Mouse (Mus musculus): Measurements from ENCODE around the gene Ptges. TPM values are rescaled to one million over a fixed set of nuclear protein-coding genes. Genes with fewer than 3 reads are reported as not detected.

The Ptges gene
- 0.18 and 0.37 TPM in 2 replicates for polyA plus RNA-seq (2015; fragmentation: Nextera tagmentation; extraction: Ambion mirVana)

DNA sequence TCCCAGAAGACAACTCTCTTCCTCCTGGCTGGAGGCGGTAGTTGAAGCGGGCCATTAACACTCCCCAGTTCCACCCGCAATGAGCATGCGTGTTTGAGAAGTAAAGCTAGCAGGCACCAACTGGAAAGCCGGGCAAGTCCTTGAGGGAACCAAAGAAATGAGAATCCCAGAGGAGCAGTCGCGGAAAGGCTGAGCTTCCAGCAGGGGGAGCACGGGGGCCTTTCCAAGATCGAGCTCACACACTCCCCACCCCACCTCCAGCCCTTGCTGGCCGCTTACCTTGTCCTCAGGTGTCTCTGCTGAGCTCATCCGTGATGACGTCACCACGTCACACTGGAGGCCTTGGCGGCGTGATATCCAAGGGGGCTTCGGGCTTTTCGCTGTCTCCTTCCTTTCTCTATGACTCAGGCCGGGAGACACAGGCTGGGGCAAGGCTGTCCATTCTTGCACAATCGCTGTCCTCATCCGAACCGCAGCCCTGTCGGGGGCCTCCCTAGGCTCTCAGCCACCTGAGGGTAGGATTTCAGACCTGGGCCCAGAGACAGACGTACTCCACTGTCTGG lies at the start of gene Ptges:
Gene Ptges, minus strand, starts transcription at position 381 of the 563 bp plus-strand sequence.
- Histone ChIP-seq H3K4me1 (replicated peaks) (peaks cover 36% of the 10 kb centered on the region), H3K9ac (peak within 1 kb of the TSS; percentile 49), H3K9me3 (replicated peaks) (no peaks in the 10 kb centered on the region), H3K4me2 (peak within 1 kb of the TSS; percentile 71), H3K27ac (peak within 1 kb of the TSS; percentile 75), H3K36me3 (no peaks in the 10 kb centered on the region), H3K27me3 (0 out of 2 replicates have a peak, but pooled peaks cover 1% of the 10 kb centered on the region), H3K4me3 (replicated peaks) (peak within 1 kb of the TSS; percentile 48)
- 2% methylated on average over 23 of the region's 23 CpGs for WGBS (ENCODE audit: insufficient replicate concordance)
- ATAC-seq (ENCODE audit: low read depth) (peak; percentile 39), DNase-seq (peak; percentile 52)

DNA sequence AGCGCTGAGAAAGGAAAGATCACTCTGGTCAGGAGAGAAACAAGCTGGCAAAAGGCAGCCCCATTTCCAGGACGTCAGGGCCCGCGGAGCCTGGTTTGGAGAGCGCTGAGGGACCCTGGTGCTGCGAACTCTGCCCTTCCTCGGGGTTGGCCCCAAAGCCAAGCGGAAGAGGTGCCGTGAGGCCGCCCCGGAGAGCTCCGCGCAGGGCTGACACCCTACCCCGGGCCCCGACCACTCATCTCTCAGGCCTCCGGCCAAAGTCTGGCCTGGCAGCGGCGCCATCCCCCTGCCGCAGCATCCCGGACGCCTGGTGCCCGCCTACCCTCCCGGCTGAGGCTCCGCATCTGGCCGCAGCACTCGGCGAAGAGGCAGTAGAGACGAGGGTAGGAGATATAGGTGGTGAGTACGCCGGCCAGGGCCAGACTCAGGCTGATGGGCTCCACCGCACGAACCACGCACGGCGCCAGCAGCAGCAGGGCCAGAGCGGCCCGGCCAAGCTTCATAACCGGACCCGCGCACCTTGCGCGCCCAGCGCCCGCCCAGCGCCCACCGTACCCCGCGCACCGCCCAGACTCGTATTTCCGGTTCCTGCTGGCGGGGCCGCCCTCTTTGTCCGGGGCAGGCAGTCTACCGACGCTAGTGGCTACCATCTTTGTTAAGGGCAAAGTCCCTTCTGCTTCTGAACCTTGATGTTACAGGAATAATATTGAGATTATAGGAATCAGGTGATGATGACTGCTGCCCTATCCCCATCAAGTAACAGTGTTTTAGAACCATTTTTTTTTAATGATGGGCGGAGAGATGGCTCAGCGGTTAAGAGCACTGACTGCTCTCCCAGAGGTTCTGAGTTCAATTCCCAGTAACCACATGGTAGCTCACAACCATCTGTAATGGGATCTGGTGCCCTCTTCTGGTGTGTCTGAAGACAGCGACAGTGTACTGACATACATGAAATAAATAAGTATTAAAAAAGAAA lies 38.0 kb upstream of the Ptges start, which contains the start of gene Tor1a:
Gene Tor1a, minus strand, starts transcription at position 582 of the 976 bp plus-strand sequence.
- Histone ChIP-seq H3K36me3 (peaks cover 44% of the 10 kb centered on the region), H3K4me1 (replicated peaks) (peaks cover 46% of the 10 kb centered on the region), H3K9ac (peak within 1 kb of the TSS; percentile 96), H3K4me3 (replicated peaks) (peak within 1 kb of the TSS; percentile 94), H3K4me2 (peak within 1 kb of the TSS; percentile 77), H3K9me3 (replicated peaks) (no peaks in the 10 kb centered on the region), H3K27me3 (no peaks in the 10 kb centered on the region), H3K27ac (peak within 1 kb of the TSS; percentile 85)
- peak; percentile 83 for DNase-seq
- ATAC-seq (ENCODE audit: low read depth), result peak; percentile 91
- 3% methylated on average over 59 of the region's 59 CpGs for WGBS (ENCODE audit: insufficient replicate concordance)

DNA sequence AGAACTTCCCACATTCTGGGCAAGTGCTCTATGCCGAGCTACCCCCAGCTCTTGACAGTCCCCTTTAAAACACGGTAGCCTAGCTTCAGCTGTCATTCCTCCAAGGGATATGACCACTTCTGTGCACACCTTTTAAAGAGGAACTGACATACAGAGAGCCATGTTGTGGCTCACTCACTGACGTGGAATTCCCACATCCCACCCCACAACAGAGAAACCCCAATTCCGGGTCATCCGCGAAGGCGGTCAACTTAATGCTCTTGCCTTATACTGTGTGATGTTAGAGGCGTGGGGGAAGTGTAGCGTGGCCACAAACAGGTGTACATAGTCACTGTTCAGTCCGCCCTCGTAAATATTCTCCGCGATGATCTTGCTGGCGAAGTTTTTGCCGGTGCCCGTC lies 37.2 kb upstream of the Ptges start:
- H3K4me3 ChIP-seq (replicated peaks), result peak overlapping the region; percentile 94
- H3K36me3 ChIP-seq, result peaks cover 48% of the 10 kb centered on the region
- ATAC-seq (ENCODE audit: low read depth) (peak; percentile 38), DNase-seq (no peak)
- H3K4me2 ChIP-seq, result peak overlapping the region; percentile 77
- peak overlapping the region; percentile 96 for H3K9ac ChIP-seq
- H3K27ac ChIP-seq, result peak overlapping the region; percentile 85; the same call in 1 of the 2 replicates
- peaks cover 54% of the 10 kb centered on the region for H3K4me1 ChIP-seq (replicated peaks)
- H3K27me3 ChIP-seq, result no peaks in the 10 kb centered on the region
- 8% methylated on average over 16 of the region's 16 CpGs for WGBS (ENCODE audit: insufficient replicate concordance)
- H3K9me3 ChIP-seq (replicated peaks), result no peaks in the 10 kb centered on the region

DNA sequence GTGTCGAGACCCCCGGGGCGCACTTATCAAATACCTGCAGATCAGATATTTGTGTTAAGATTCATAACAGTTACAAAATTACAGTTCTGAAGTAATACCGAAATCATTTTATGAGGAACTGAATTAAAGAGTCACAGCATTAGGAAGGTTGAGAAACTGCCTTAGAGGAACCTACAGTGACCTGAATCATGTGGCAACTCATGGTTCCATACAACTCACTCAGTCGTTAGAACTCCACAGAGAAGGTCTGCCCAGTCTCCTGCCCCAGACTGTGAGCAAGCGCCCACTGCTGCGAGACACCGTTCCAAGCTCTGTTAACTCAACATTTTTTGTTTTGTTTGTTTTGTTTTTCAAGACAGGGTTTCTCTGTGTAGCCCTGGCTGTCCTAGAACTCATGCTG lies 36.0 kb upstream of the Ptges start:
- Histone ChIP-seq H3K36me3 (peaks cover 57% of the 10 kb centered on the region), H3K4me1 (replicated peaks) (peaks cover 57% of the 10 kb centered on the region), H3K4me2 (peak overlapping the region; percentile 77), H3K27me3 (no peaks in the 10 kb centered on the region), H3K4me3 (replicated peaks) (peak overlapping the region; percentile 94; the same call in 1 of the 2 replicates), H3K27ac (no peak overlapping the region), H3K9me3 (replicated peaks) (no peaks in the 10 kb centered on the region), H3K9ac (peak overlapping the region; percentile 96; the same call in 1 of the 2 replicates)
- WGBS (ENCODE audit: insufficient replicate concordance), result 83% methylated on average over 8 of the region's 8 CpGs
- DNase-seq, result no peak
- no peak for ATAC-seq (ENCODE audit: low read depth)

DNA sequence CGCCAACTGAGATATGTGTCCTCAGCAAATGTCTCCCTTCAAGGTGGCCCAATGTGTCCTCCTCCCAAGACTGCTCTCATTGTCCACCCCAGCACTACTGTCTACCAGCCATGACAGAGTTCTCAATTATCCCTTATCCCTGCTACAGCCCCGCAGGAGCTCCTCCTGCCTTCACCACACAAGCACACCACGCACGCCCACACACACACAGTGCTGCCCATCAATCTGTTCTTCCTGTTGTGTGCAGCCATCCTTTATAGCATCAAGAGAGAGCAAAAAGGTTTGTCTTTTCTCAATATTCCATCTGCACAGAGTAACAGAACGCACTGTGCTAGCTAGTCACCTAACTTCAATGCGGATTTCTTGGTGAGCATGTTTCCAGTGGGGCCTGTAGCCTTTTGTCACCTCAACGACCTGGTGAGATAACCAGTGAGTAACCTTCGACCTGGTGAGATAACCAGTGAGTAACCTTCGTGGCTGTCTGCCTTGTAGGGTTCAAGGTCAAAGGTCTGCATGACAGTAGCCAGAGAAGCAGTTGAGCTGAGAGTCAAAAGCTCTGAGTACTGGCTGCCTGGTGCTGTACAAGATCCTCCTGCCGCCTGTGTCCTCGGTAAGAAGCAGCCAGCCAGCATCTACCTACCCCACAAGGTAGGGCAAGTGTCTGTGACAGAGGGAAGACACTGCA lies 33.0 kb upstream of the Ptges start:
- H3K27ac ChIP-seq, result peak overlapping the region; percentile 43; the same call in 1 of the 2 replicates
- DNase-seq (no peak), ATAC-seq (ENCODE audit: low read depth) (no peak)
- H3K36me3 ChIP-seq, result peaks cover 86% of the 10 kb centered on the region
- H3K27me3 ChIP-seq, result no peaks in the 10 kb centered on the region
- H3K4me2 ChIP-seq, result no peak overlapping the region
- peaks cover 64% of the 10 kb centered on the region for H3K4me1 ChIP-seq (replicated peaks)
- H3K9ac ChIP-seq, result no peak overlapping the region
- no peak overlapping the region for H3K4me3 ChIP-seq (replicated peaks)
- H3K9me3 ChIP-seq (replicated peaks), result no peaks in the 10 kb centered on the region
- WGBS (ENCODE audit: insufficient replicate concordance), result 76% methylated on average over 11 of the region's 11 CpGs

DNA sequence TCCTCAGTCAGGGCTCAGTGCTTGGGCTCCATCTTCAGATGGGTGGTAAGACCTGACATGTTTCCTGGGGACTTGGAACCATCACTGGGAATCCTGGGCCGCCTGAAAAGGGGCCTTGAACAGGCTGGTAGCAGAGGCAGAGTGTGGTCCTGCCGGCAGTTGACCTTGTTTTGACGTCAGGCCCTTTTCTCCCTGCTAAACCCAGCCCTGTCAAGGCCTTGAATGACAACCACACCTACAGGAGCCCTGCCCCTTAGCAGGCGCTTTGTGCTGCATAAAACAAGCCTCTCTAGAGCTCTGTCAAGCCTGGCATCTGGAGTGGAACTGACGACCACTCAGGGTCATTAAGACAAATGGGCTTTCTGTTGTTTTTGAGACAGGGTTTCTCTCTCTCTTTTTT lies 30.2 kb upstream of the Ptges start:
- Histone ChIP-seq H3K9me3 (replicated peaks) (no peaks in the 10 kb centered on the region), H3K4me2 (no peak overlapping the region), H3K36me3 (peaks cover 100% of the 10 kb centered on the region), H3K27ac (peak overlapping the region; percentile 74), H3K4me1 (replicated peaks) (peaks cover 60% of the 10 kb centered on the region), H3K9ac (peak overlapping the region; percentile 0; the same call in 1 of the 2 replicates), H3K4me3 (replicated peaks) (no peak overlapping the region), H3K27me3 (no peaks in the 10 kb centered on the region)
- 53% methylated on average over 5 of the region's 5 CpGs for WGBS (ENCODE audit: insufficient replicate concordance)
- DNase-seq (no peak), ATAC-seq (ENCODE audit: low read depth) (no peak)

DNA sequence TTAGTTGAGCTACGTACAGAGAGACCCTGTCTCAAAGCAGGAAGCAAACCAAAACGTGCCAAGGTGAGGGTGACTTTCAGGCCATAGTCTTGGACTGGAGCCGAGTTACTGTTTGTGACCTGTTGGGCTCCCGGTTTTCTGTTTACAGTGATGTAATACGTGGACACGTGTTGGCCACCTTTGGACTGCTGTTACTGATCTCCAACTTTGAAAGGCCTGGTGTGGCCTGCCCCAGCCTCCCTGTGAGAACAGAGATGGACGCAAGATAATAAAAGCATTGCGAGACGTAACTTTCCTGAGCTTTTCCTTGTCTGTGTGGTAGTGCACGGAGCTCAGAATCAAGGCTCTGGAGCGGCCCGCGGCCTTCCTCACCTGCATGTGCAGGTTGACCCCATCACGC lies 29.1 kb upstream of the Ptges start:
- 78% methylated on average over 14 of the region's 14 CpGs for WGBS (ENCODE audit: insufficient replicate concordance)
- Histone ChIP-seq H3K27ac (peak overlapping the region; percentile 74), H3K9me3 (replicated peaks) (no peaks in the 10 kb centered on the region), H3K4me1 (replicated peaks) (peaks cover 61% of the 10 kb centered on the region), H3K36me3 (peaks cover 91% of the 10 kb centered on the region), H3K27me3 (no peaks in the 10 kb centered on the region), H3K4me2 (no peak overlapping the region), H3K4me3 (replicated peaks) (no peak overlapping the region), H3K9ac (no peak overlapping the region)
- ATAC-seq (ENCODE audit: low read depth) (peak; percentile 60), DNase-seq (no peak)

DNA sequence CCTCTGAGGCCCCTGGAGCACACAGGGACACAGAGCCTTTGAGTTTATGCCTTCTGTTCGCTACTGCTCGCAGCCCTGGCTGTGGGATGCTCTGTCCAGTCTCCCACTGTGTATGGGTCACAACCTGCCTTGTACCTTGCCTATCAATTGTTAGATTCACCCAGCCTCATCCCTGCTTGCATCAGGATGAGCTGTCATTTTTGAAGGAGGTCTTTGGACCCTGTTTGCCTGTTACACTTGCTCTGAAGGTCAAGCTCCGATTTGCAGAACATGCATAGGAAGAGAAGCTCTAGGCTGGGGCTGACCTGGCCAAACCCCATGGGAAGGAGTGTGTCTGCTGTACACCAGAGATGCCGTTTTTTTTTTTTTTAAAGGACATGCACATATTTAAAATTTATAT lies 27.8 kb upstream of the Ptges start:
- H3K27me3 ChIP-seq, result no peaks in the 10 kb centered on the region
- WGBS (ENCODE audit: insufficient replicate concordance), result 82% methylated on average over 4 of the region's 4 CpGs
- H3K4me3 ChIP-seq (replicated peaks), result no peak overlapping the region
- no peak for DNase-seq
- H3K36me3 ChIP-seq, result peaks cover 79% of the 10 kb centered on the region
- H3K4me1 ChIP-seq (replicated peaks), result peaks cover 54% of the 10 kb centered on the region
- H3K4me2 ChIP-seq, result no peak overlapping the region
- no peak for ATAC-seq (ENCODE audit: low read depth)
- 0 out of 2 replicates have a peak overlapping the region, but pooled peaks have one; percentile 32 for H3K27ac ChIP-seq
- no peak overlapping the region for H3K9ac ChIP-seq
- H3K9me3 ChIP-seq (replicated peaks), result no peaks in the 10 kb centered on the region

DNA sequence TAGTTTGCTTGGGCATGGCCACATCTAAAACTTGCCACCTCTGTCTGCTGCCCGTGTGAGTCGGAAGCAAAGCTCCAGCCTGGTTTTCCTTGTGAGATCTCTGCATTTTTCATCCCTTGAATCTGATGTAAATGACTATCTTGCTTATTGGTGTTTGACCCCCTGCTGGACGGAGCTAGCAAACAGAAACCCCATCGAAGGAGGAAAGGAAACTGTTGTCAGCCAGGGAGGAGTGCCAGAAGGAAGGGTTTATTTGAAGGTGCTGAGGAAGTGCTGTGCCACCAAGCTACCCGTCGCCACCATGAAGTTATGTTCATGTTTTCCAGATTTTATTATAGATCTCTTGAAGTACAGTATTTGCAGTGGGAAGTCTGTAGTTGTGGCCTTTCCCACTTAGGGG lies 25.1 kb upstream of the Ptges start:
- Histone ChIP-seq H3K36me3 (peaks cover 52% of the 10 kb centered on the region), H3K4me1 (replicated peaks) (peaks cover 53% of the 10 kb centered on the region), H3K27me3 (no peaks in the 10 kb centered on the region), H3K9me3 (replicated peaks) (no peaks in the 10 kb centered on the region), H3K4me3 (replicated peaks) (peak overlapping the region; percentile 89), H3K27ac (peak overlapping the region; percentile 29; the same call in 1 of the 2 replicates), H3K4me2 (peak overlapping the region; percentile 78), H3K9ac (peak overlapping the region; percentile 89)
- WGBS (ENCODE audit: insufficient replicate concordance), result 50% methylated on average over 6 of the region's 6 CpGs
- no peak for ATAC-seq (ENCODE audit: low read depth)
- DNase-seq, result no peak

DNA sequence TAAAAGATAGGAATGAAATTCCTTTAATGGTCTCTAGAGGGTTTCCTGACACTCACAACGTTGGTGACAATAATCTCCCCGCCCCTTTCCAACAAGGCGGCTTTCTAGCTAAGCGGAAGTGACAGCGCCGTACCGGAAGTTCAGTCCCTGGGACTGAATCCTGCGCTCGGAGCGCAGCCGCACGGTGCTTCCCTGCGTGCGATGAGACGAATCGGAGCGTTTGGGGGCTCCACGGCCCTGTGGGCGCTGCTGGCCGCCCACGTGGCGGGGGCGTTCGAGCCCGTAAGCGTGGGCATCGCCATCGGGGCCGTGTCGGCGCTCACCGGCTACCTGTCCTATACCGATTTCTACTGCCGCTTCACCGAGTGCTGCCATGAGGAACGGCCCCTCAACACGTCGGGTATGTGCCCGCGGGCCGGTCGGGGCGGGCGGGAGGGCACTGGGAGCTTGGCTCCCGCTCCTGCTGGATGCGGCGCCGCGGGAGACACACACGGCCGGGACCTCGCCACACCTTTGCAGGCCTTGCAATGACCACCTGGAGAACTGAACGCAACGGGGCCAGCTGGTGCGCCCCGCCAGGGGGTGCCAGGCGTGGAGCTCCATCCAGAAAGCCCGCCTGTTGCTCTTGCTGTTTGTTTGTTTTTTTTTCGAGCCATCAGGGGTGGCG lies 23.3 kb upstream of the Ptges start, which contains the start of gene Tor1b:
Gene Tor1b, plus strand, starts transcription at position 136 of the 667 bp plus-strand sequence.
- Histone ChIP-seq H3K9me3 (replicated peaks) (no peaks in the 10 kb centered on the region), H3K4me1 (replicated peaks) (peaks cover 46% of the 10 kb centered on the region), H3K36me3 (peaks cover 34% of the 10 kb centered on the region), H3K9ac (peak within 1 kb of the TSS; percentile 89), H3K27me3 (no peaks in the 10 kb centered on the region), H3K4me2 (peak within 1 kb of the TSS; percentile 78), H3K27ac (peak within 1 kb of the TSS; percentile 90), H3K4me3 (replicated peaks) (peak within 1 kb of the TSS; percentile 89)
- WGBS (ENCODE audit: insufficient replicate concordance), result 0% methylated on average over 58 of the region's 60 CpGs
- DNase-seq (peak; percentile 79), ATAC-seq (ENCODE audit: low read depth) (peak; percentile 89)
